Mouse (Mus musculus) spleen, adult 18-20 months (tissue): ENCODE data around the gene Cryaa.
"Not testable (repeated sequence)": the region's sequence is repeated elsewhere in the genome, so short reads cannot be mapped to it uniquely, and the experiment has no call there.

Source experiments
- DNase-seq, 2 experiments: peaks; one replicate each; pipeline ENCODE4 v3.0.0; 2022; ENCODE audit warnings: mixed read lengths in 2 of 2

Gene Cryaa

DNA sequence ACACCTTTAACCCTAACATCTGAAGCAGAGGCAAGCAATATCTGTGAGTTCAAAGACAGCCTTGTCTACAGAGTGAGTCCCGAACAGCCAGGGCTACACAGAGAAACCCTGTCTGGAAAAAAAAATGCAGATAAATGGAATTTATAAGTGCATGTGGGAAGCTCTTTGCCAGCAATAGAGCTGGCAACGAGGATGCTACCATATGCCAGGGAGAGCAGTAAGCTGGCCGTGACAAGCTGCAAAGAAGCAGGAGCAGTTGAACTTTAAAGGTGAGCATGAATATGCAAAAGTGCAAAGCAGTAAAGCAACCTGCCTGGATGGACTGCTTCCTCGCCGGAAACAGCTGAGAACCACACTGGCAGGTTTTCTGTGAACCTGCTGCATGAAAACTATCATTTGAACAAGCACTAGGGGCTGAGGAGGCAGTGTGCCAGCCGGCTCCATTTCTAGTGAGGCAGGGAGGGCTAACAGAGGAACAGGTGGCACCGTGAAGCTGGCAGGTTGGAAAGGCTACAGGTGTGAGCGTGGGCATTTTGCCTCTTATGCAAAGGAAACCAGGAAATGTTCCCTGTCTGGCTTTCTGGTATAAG is 16.9 kb upstream of the Cryaa start:
- DNase-seq: no peak

GRCm38 (mm10) chr17:31662855-31663254 is 14.8 kb upstream of the Cryaa start:
- DNase-seq: no peak

GRCm38 (mm10) chr17:31664760-31665159 is 12.8 kb upstream of the Cryaa start:
- DNase-seq: peak; percentile 67 to 81

DNA sequence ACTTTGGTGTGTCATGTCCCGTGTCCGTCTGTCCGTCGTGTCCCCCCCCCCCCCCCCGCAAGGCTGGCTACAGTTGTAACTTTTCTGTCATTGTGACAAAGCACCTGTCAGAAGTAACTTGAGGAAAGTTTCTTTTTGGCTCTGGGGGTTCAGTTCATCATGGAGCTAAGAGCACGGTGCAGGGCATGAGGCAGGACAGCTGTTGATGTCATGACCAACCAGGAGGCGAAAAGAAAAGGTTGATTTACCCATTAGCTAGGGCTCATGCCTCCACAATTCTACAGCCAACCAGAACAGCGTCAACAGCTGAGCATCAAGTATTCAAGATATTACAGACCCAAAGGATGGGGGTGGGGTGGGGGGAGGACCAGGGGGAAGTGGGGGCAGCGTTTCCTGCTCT is 9.3 kb upstream of the Cryaa start:
- DNase-seq: no peak

GRCm38 (mm10) chr17:31670163-31670562 is 7.4 kb upstream of the Cryaa start:
- DNase-seq: no peak

DNA sequence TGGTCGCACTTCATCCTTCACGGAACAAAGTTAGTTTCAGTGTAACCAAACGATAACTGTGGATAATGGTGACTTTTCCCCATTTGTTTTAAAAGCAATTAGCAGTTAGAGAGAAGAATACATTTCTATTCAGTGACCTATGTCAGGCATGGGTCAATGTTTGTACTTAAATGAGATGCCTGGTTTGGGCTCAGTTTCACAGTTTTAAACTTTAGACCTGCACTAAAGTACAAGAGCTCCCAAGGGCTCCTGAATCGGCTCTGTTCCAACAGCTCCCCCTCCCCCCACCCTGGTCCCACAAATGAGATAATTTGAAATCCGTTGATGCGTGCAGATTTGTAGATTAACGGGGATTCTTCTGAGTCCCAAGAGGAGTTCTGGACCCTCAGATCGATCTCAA is 5.9 kb upstream of the Cryaa start:
- DNase-seq: no peak

DNA sequence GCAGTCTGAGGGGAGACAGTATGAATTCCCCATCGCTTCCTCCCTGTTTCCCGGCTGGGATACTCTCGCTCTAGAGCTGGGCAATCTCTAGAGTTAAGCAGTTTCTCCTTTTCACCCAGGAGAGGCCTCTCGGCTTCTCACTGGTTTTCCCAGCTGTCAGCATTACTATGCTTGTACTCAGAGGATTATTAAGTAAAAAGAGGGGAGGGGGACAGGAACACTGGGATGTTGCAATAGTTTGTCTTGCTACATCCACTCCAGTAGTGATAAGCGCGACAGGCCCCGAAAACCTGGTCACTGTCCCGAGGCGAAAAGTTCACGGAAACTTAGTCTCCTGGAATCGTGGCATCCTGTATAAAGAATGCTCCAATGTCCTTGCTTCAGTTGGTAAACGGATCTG is 5.3 kb upstream of the Cryaa start:
- no peak for DNase-seq

GRCm38 (mm10) chr17:31674426-31674825 is 3.2 kb upstream of the Cryaa start:
- no peak for DNase-seq

DNA sequence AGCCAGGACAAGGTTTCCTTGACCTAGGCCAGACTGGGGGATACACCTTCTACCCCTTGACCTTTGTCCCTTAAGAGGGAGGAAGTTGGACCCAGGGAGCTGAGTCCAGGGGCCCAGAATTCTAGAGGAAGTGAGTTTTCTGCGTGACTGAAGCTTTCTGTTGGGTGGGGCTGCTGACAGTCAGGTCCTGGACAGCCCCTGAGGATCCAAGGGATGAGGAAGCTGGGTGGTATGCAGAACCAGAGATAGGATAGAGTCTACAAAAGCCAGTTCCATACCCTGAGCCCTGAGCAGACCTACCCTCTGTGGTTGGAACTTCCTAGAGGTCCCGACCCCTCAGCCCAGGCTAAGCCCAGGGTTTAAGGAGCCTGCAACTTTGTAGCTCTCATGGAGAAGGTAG is 2.8 kb downstream of the Cryaa start:
- no peak for DNase-seq

DNA sequence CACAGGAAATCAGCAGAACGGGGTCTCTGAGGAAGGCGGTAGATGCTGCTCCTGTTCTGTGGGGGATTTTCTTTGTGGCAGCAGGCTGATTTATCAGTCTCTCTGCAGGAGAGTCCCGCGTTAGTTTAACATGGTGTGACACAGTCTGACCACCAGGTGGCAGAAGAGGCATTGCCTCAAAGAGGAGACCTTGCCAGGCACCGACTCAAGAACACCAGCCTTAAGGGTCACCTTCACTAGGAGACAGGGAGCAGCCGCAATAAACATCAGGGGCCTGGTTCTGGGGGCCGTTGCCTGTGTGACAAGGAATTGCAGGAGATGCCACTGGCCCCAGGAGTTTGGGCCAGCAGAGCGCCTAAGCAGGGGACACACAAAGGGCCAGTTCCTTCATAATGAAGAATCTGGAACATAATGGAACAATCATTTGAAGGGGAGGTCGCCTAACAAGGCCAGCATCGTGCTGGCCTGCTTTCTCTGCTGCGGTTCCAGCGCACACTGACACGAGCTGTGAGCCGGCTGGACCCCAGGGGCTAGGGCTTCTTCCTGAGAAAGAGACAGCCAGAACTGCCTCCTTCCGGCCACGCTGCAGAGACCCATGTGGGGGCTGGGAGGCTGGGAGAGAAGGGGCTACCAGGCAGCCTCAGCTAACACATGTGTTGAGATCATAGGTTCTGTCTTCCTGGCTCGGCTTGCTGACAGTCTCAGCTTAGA is 8.1 kb downstream of the Cryaa start:
- peak; percentile 61 to 72 for DNase-seq

DNA sequence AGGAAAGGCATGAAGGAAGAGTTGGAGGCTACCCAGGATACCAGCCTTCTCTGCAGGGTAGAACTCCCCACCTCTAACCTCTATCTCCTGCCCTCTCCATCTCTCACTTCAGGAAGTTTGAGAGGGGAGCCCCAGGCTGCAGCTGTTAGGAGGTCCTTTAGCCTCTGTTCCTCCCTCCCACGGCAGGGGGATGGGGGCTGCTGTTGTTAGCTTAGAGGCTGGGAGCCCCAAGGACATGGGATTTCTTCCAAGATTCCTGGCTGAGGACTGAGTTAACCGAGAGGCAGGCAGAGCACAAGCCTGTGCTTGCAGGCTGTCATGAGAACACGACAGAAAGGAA is 8.6 kb downstream of the Cryaa start:
- no peak for DNase-seq

DNA sequence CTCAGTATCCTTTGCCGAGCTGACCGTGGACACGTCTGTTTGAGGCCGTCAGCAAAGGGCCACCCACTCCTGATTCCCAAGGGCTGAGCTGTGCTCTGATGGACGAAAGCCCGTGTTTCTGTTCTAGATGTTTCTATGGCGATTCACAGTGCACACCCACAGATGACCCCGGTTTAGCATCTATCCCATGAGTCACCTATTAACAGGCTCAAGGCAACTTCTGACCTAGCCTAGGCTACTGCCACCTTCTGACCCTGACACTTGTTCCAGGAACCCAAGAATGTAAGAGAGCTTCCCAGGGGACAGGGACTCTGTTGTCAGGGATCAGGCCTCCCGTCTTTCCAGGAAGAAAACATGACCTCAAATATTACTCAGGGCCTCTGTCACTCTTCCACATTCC is 10.5 kb downstream of the Cryaa start:
- no peak for DNase-seq

DNA sequence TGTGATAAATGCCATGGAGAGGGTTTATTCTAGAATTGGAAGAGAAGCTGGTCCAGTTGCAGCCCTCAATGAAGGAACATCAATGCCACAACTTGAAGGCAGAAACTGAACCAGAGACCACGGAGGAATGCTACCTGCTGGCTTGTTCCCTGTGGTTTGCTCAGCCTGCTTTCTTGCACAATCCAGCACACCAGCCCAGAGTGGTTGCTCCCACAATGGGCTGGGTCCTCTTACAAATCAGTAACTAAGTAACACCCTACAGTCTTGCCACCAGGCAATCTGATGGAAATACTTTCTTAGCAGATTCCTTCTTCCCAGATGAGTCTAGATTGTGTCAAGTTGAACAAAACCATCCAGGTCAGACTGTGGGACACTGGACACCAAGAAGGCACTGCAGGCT is 12.0 kb downstream of the Cryaa start:
- DNase-seq: no peak

- no peak for DNase-seq
Observed at GRCm38 (mm10) chr17:31692918-31693317, 15.3 kb downstream of the Cryaa start.

- peak; percentile 66 to 82 for DNase-seq
Observed at GRCm38 (mm10) chr17:31693330-31694022, 15.9 kb downstream of the Cryaa start.

GRCm38 (mm10) chr17:31694023-31694376 is 16.4 kb downstream of the Cryaa start:
- no peak for DNase-seq

GRCm38 (mm10) chr17:31694949-31695348 is 17.3 kb downstream of the Cryaa start:
- DNase-seq: no peak

DNA sequence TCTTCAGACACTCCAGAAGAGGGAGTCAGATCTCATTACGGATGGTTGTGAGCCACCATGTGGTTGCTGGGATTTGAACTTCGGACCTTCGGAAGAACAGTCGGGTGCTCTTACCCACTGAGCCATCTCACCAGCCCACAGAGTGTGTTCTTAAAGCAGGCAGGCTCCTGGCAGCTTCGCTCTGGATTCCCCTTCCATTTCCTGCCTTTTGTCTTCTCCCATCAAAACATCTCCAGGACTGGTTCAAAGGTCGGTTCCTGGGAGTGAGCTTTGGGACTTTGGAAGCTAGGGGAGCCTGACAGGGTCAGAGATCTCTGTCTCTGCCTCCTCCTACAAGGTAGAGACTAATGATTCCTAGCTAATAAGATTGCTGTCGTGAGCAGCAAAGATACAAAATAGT is 17.7 kb downstream of the Cryaa start:
- not testable (repeated sequence) for DNase-seq

- DNase-seq: no peak
Observed at GRCm38 (mm10) chr17:31698347-31698746, 20.7 kb downstream of the Cryaa start.

DNA sequence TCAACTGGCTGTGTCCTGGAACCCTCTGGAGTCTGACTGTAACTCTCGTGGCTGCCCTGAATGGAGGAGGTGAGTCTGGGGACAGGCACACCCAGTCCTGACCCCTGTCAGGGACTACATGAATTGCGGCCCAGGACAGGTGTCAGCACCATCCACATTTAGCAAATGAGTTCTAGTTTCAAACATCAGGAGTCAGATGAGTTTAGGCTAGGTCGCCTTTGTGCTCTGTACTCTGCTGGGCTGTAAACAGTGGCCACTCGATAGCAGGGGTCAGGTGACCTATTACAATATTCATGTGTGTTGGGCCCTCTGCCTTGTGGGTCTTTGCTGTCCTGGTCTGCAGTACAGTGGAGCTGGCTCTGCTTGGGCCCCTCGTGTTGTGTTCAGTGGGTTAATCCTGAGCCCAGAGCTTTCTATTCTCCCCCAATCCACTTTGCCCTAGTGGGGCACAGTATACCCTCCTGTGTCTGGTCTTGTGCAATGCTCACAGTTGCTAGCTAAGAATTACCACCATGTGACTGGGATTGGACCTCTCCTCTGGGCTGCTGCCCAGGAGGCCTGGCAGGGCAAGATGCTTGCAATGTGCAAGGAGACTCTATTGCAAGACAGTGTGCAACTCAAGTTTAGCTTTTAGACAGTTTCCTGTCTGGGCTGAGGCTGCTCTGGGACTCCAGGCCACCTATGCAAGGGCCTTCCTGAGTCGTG is 25.8 kb downstream of the Cryaa start:
- no peak for DNase-seq

- no peak for DNase-seq
Observed at GRCm38 (mm10) chr17:31705271-31706020, 27.8 kb downstream of the Cryaa start.

GRCm38 (mm10) chr17:31709121-31709741 is 31.6 kb downstream of the Cryaa start:
- DNase-seq: no peak

DNA sequence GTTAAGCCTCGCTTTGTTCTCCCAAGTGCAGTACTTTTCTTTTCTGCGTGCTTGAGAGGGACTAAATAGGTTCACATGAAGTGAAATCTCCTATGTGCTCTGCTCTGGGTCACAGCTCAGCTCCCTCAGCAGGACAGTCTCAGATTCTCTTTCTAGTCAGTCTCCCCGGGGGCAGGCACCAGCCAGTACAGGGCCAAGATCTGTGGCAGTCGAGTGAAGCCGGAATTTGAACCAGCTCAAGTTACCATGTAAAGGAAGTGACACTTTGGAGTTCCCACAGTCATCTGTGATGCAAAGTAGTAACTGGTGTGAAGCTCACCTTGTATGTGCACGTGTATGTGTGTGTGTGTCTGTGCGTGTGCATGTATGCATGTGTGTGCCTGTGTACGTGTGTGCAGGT is 32.8 kb downstream of the Cryaa start:
- DNase-seq: no peak
